Mouse (Mus musculus): ENCODE results near the gene Man1a. TPM values are rescaled to one million over a fixed set of nuclear protein-coding genes. Genes with fewer than 3 reads are reported as not detected.

Man1a gene
- total RNA-seq, 2 experiments from 2014 or later: 15.4 to 18.1 TPM

DNA sequence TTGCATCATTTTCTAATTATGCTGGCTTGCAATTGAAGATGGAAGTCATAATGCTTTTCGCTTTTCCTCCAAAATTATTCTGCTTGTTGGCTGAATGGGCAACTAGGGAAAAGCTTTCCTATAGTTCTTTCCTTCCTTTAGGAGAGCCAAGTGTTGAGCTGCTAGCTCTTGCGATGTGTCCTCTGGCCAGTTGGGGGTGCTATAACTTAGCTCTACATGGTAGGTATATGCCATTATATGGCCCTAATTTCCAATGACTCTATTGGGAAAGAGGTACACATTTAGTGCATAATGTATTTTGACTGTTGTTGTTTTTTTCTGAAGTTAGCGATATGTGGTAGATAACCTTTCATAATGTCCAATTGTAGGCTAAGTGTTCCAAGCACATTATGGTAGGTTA lies 217.2 kb downstream of the Man1a start:
- no peak for DNase-seq
- intact Hi-C loops (cut with DNase I; ENCODE audit: low total_unique reads): no loop called here

Measured in gastrocnemius, postnatal 14 days (tissue).